Mouse (Mus musculus) kidney, embryonic 15.5 days (tissue): Measurements from ENCODE around the gene Gucy2d. TPM values are rescaled to one million over a fixed set of nuclear protein-coding genes. Genes with fewer than 3 reads are reported as not detected.

Experiments used
- ATAC-seq: fragments of 200-750 bp; cut with Nextera tagmentation; replicated peaks from 2 replicates; pipeline ENCODE4 v1.8.0; 2017; ENCODE audit warnings: moderate TSS enrichment; ENCODE audit not compliant: low FRiP score
- H3K27ac ChIP-seq: fragments of 300-500 bp; sonication (generic); 2 replicates; pipeline ENCODE4 v1.5.1; 2015; ENCODE audit warnings: mild to moderate bottlenecking, inconsistent platforms
- H3K27me3 ChIP-seq: fragments of 300-500 bp; sonication (generic); 2 replicates; pipeline ENCODE4 v1.6.1; 2015; ENCODE audit warnings: inconsistent platforms
- H3K36me3 ChIP-seq: fragments of 300-500 bp; sonication (generic); 2 replicates; pipeline ENCODE4 v1.6.1; 2015; ENCODE audit warnings: inconsistent platforms
- H3K4me1 ChIP-seq: fragments of 300-500 bp; sonication (generic); 2 replicates; pipeline ENCODE4 v1.6.1; 2015; ENCODE audit warnings: inconsistent platforms
- H3K4me2 ChIP-seq: fragments of 300-500 bp; sonication (generic); 2 replicates; pipeline ENCODE4 v1.6.1; 2015; ENCODE audit warnings: moderate library complexity, mild to moderate bottlenecking, inconsistent platforms
- H3K4me3 ChIP-seq: fragments of 300-500 bp; sonication (generic); replicated peaks from 2 replicates; pipeline ENCODE4 v1.5.1; 2015; ENCODE audit warnings: mild to moderate bottlenecking, inconsistent platforms
- H3K9ac ChIP-seq: fragments of 300-500 bp; sonication (generic); 2 replicates; pipeline ENCODE4 v1.6.1; 2015; ENCODE audit warnings: mild to moderate bottlenecking, inconsistent platforms
- H3K9me3 ChIP-seq: fragments of 300-500 bp; sonication (generic); replicated peaks from 2 replicates; pipeline ENCODE4 v1.6.1; 2016; ENCODE audit warnings: inconsistent platforms
- WGBS: fragments of 180-500 bp; shearing (Covaris S2); methylation state at CpG from one replicate; pipeline ENCODE4 v1.1.7; 2015; ENCODE audit warnings: mixed read lengths; 5-methylcytosine and 5-hydroxymethylcytosine counted together
- polyA plus RNA-seq: library from polyadenylated mRNA; unstranded; fragments of >200 nt; fragmentation: Nextera tagmentation; extraction: Ambion mirVana; gene quantifications from 2 replicates; pipeline ENCODE4 v1.2.1, GENCODE M21; 2015

Gene Gucy2d
- polyA plus RNA-seq, 1 experiment from 2014 or later: 0.10 TPM

DNA sequence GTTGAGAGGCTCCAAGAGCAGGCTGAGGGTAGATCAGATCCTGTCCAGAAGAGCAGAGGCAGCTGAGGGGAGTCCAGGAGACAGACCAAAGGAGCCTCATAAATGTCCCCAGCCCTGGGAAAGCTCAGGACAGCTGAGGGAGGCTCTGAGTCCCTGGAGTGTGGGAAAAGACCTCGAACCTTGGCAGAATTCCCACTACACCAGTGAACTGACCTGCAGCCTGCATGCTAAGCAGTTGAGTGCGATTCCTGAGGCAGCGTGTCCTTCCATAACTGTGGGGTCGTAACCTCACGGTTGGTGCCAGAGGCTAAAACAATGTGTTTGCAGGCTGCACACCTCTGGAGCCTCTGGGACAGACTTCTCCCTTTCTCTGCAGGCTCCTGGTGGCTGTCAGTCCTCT is 20.9 kb upstream of the Gucy2d start:
- Histone ChIP-seq H3K27ac (no peak overlapping the region), H3K9ac (no peak overlapping the region), H3K36me3 (no peaks in the 10 kb centered on the region), H3K4me2 (no peak overlapping the region), H3K27me3 (no peaks in the 10 kb centered on the region), H3K4me3 (no peak overlapping the region), H3K9me3 (no peaks in the 10 kb centered on the region), H3K4me1 (peaks cover 11% of the 10 kb centered on the region; the same call in 1 of the 2 replicates)
- WGBS: 49% methylated on average over 5 of the region's 5 CpGs
- ATAC-seq: no peak

- no peaks in the 10 kb centered on the region for H3K27me3 ChIP-seq
- no peak overlapping the region for H3K4me2 ChIP-seq
- H3K4me3 ChIP-seq: no peak overlapping the region
- ATAC-seq: no peak
- no peak overlapping the region for H3K27ac ChIP-seq
- no peaks in the 10 kb centered on the region for H3K9me3 ChIP-seq
- 73% methylated on average over 11 of the region's 11 CpGs for WGBS
- no peaks in the 10 kb centered on the region for H3K36me3 ChIP-seq
- H3K4me1 ChIP-seq: peaks cover 18% of the 10 kb centered on the region; the same call in 1 of the 2 replicates
- no peak overlapping the region for H3K9ac ChIP-seq
Measured at GRCm38 (mm10) chr7:98423546-98423945, 16.7 kb upstream of the Gucy2d start.

GRCm38 (mm10) chr7:98424396-98424795 is 15.8 kb upstream of the Gucy2d start:
- H3K4me3 ChIP-seq: no peak overlapping the region
- H3K36me3 ChIP-seq: no peaks in the 10 kb centered on the region
- no peaks in the 10 kb centered on the region for H3K27me3 ChIP-seq
- H3K27ac ChIP-seq: no peak overlapping the region
- 63% methylated on average over 6 of the region's 6 CpGs for WGBS
- no peak overlapping the region for H3K4me2 ChIP-seq
- H3K9me3 ChIP-seq: no peaks in the 10 kb centered on the region
- ATAC-seq: no peak
- H3K4me1 ChIP-seq: peaks cover 17% of the 10 kb centered on the region; the same call in 1 of the 2 replicates
- H3K9ac ChIP-seq: no peak overlapping the region

- ATAC-seq: no peak
- Histone ChIP-seq H3K4me2 (no peak overlapping the region), H3K4me3 (no peak overlapping the region), H3K36me3 (no peaks in the 10 kb centered on the region), H3K27ac (no peak overlapping the region), H3K27me3 (no peaks in the 10 kb centered on the region), H3K4me1 (peaks cover 13% of the 10 kb centered on the region; the same call in 1 of the 2 replicates), H3K9me3 (no peaks in the 10 kb centered on the region), H3K9ac (no peak overlapping the region)
- 95% methylated on average over 3 of the region's 3 CpGs for WGBS
Measured at GRCm38 (mm10) chr7:98425551-98425950, 14.7 kb upstream of the Gucy2d start.

GRCm38 (mm10) chr7:98426641-98427040 is 13.6 kb upstream of the Gucy2d start:
- WGBS: 56% methylated on average over 5 of the region's 5 CpGs
- Histone ChIP-seq H3K27me3 (no peaks in the 10 kb centered on the region), H3K9me3 (no peaks in the 10 kb centered on the region), H3K36me3 (no peaks in the 10 kb centered on the region), H3K4me1 (peaks cover 13% of the 10 kb centered on the region; the same call in 1 of the 2 replicates), H3K27ac (no peak overlapping the region), H3K9ac (no peak overlapping the region), H3K4me2 (no peak overlapping the region), H3K4me3 (no peak overlapping the region)
- ATAC-seq: no peak

DNA sequence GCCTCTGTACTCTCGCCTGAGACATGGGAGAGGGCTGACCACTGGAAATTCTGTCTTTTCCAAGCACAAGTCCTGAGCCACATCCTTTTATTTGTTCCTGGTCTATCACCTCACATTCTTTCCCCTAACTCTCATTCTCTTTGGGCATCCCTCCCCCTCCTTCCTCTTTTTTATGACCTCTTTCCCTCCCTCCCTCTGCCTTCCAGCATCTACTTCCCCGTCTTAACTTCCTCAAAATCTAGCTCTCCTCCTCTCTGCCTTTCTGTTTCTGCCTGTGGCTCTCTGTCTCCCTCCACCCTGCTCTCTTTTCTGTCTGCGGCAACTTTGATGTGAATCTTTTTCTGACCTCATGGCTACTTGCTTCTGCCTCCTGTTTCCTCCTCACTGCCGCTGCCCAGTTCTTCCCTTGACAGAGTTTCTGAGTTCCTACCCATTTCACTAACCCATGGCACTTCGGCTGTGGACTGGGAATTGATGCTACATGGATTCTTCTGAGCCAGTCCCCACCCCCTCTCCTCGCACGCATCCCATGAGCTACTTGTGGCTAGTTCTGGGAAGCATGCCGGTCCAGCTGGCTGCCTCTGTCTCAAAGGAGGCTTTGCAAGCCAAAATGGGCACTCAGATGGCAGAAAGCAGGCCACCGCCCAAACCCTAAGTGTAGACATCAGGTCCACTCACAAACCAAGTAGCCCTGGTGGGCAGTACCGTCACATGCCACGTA is 12.9 kb upstream of the Gucy2d start:
- 74% methylated on average over 11 of the region's 11 CpGs for WGBS
- H3K9ac ChIP-seq: no peak overlapping the region
- no peaks in the 10 kb centered on the region for H3K9me3 ChIP-seq
- no peak overlapping the region for H3K27ac ChIP-seq
- H3K27me3 ChIP-seq: no peaks in the 10 kb centered on the region
- no peak overlapping the region for H3K4me3 ChIP-seq
- no peak for ATAC-seq
- no peaks in the 10 kb centered on the region for H3K36me3 ChIP-seq
- peaks cover 13% of the 10 kb centered on the region; the same call in 1 of the 2 replicates for H3K4me1 ChIP-seq
- no peak overlapping the region for H3K4me2 ChIP-seq

DNA sequence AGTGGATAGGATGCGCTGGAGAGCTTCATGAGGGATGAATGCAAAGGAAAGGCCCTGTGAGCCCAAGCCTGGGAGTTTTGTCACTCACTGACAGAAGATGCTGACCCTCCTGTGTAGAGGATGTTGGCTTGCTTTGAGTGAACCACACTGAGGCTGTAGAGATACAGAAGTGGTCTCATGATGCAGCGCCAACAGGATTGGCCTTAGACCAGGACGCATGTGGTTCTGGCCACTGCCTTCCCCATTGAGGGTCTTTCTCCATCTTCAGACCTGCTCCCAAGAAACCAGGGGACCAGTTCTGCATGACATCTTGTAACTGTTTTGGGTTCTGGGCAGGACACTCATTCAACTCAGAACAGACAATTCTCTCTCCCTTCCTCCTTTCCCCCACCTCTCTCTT is 10.6 kb upstream of the Gucy2d start:
- no peaks in the 10 kb centered on the region for H3K36me3 ChIP-seq
- H3K4me3 ChIP-seq: no peak overlapping the region
- H3K9me3 ChIP-seq: no peaks in the 10 kb centered on the region
- WGBS: 95% methylated on average over 3 of the region's 3 CpGs
- no peak overlapping the region for H3K4me2 ChIP-seq
- no peaks in the 10 kb centered on the region for H3K27me3 ChIP-seq
- ATAC-seq: no peak
- H3K4me1 ChIP-seq: 0 out of 2 replicates have a peak, but pooled peaks cover 7% of the 10 kb centered on the region
- H3K27ac ChIP-seq: no peak overlapping the region
- no peak overlapping the region for H3K9ac ChIP-seq

DNA sequence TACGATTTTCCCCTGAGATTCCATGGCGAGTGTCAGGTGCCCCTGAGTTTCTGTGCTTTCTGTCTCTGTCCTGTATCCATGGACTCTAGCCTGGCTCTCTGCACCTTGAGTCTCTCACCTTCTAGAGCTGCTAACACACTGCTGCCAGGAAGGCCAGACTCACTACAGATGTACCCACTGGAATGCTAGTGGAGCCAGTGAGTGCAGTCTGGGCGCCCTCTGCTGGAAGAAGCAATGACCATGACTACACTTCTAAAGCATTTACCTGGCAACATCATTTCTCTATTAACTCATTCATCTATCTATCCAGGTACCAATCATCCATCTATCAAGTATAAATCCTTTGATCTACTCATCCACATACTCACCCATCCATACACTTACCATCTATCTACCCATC is 9.4 kb upstream of the Gucy2d start:
- H3K9me3 ChIP-seq: no peaks in the 10 kb centered on the region
- ATAC-seq: 0 out of 2 replicates have a peak, but pooled peaks have one; percentile 54

DNA sequence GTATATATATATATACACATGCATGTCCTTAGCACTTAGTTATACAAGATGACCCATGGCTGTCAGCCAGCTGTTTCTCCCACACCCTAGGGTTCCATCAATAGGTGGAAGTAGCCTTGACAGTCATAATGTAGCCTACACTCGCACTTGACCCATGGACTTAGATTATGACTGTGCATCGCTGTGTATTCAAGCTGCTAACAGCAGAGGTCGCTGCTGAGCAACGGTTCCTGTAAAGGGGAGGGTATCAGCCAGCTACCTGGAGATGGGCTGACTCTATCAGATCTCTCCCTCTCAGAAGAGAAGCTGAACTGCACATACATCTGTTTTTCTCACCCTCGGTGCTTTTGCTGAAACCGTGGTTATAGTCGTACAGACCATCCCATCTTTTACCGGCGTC is 2.6 kb upstream of the Gucy2d start:
- no peak overlapping the region for H3K27ac ChIP-seq
- H3K9ac ChIP-seq: no peak overlapping the region
- no peak for ATAC-seq
- no peaks in the 10 kb centered on the region for H3K36me3 ChIP-seq
- no peaks in the 10 kb centered on the region for H3K9me3 ChIP-seq
- H3K4me3 ChIP-seq: no peak overlapping the region
- H3K4me2 ChIP-seq: no peak overlapping the region
- H3K27me3 ChIP-seq: no peaks in the 10 kb centered on the region
- no peaks in the 10 kb centered on the region for H3K4me1 ChIP-seq
- 29% methylated on average over 9 of the region's 9 CpGs for WGBS

More for the DNA sequence above, 9.4 kb upstream of the Gucy2d start:
- H3K27ac ChIP-seq: no peak overlapping the region
- H3K9ac ChIP-seq: no peak overlapping the region
- H3K27me3 ChIP-seq: no peaks in the 10 kb centered on the region
- no peak overlapping the region for H3K4me3 ChIP-seq
- 0 out of 2 replicates have a peak, but pooled peaks cover 7% of the 10 kb centered on the region for H3K4me1 ChIP-seq
- 50% methylated on average over 3 of the region's 3 CpGs for WGBS
- H3K4me2 ChIP-seq: no peak overlapping the region
- H3K36me3 ChIP-seq: no peaks in the 10 kb centered on the region

DNA sequence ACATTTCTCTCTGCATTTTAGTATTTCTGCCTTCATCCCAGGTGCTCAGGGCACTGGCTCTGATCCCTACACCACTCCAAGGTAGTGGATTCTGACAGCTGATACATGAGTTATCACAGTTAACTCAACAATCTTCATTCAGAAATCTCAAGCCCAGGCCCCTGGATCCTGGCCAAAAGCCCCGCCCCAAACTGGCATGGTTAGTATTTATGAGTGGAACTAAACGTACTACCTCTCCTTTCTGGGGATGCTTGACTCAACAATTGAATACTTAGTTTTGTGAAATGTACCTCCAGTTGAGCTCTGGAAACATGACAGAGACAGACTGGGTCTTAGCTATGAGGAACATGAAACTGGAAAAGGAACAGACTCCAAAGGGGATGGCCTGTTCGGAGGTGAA is 6.7 kb downstream of the Gucy2d start:
- WGBS: 73% methylated on average over 3 of the region's 3 CpGs
- no peak overlapping the region for H3K27ac ChIP-seq
- H3K27me3 ChIP-seq: no peaks in the 10 kb centered on the region
- H3K9ac ChIP-seq: no peak overlapping the region
- H3K9me3 ChIP-seq: no peaks in the 10 kb centered on the region
- H3K36me3 ChIP-seq: no peaks in the 10 kb centered on the region
- no peaks in the 10 kb centered on the region for H3K4me1 ChIP-seq
- ATAC-seq: no peak
- H3K4me3 ChIP-seq: no peak overlapping the region
- H3K4me2 ChIP-seq: no peak overlapping the region

DNA sequence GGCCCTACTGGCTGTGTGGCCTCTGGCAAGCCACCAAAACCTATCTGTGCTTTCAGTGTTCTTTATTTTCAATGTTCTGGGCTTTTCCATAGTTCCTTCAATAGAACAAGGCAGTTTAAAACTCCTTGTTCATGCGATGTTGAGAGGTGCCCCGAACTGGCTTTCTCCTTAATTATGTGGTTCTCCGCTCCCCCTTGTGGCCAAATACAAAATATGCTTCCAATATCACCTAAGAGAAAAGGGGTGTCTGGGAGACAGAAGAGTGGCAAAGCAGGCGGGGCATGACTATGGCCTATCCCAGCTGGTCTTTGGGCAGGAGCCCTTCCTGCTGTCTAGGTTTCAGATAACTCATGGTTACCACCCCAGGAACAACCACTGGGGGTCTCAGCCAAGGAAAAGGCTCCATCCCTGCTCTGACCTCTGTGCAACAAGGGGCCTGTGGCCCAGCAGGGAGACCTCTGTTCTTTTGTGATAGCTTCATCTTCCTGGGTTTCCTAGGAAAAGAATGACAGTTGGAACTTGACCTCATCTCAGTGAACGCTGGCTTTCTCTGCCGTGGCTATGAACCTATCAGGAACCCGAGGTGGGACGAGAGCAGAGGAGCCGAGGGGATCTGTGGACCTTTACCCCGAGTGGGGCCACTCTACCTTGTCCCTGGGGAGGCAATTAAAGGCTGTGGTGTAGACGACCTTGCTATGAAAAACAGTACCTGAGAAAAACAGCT is 7.5 kb downstream of the Gucy2d start:
- ATAC-seq: no peak
- no peaks in the 10 kb centered on the region for H3K27me3 ChIP-seq
- no peaks in the 10 kb centered on the region for H3K9me3 ChIP-seq
- no peak overlapping the region for H3K4me3 ChIP-seq
- 65% methylated on average over 11 of the region's 11 CpGs for WGBS
- H3K36me3 ChIP-seq: no peaks in the 10 kb centered on the region
- H3K9ac ChIP-seq: no peak overlapping the region
- H3K27ac ChIP-seq: no peak overlapping the region
- H3K4me1 ChIP-seq: no peaks in the 10 kb centered on the region
- no peak overlapping the region for H3K4me2 ChIP-seq

GRCm38 (mm10) chr7:98448309-98448630 is 8.1 kb downstream of the Gucy2d start:
- H3K4me3 ChIP-seq: no peak overlapping the region
- no peaks in the 10 kb centered on the region for H3K36me3 ChIP-seq
- 84% methylated on average over 5 of the region's 5 CpGs for WGBS
- ATAC-seq: no peak
- no peaks in the 10 kb centered on the region for H3K9me3 ChIP-seq
- H3K9ac ChIP-seq: no peak overlapping the region
- no peak overlapping the region for H3K4me2 ChIP-seq
- H3K27me3 ChIP-seq: no peaks in the 10 kb centered on the region
- H3K27ac ChIP-seq: no peak overlapping the region
- no peaks in the 10 kb centered on the region for H3K4me1 ChIP-seq
